Mouse (Mus musculus) hindbrain, embryonic 14.5 days (tissue): ENCODE measurements around the gene Vmn1r46. TPM values are rescaled to one million over a fixed set of nuclear protein-coding genes. Genes with fewer than 3 reads are reported as not detected.
"Not testable (repeated sequence)": the region's sequence is repeated elsewhere in the genome, so short reads cannot be mapped to it uniquely, and the experiment has no call there.

Source experiments
- ATAC-seq: fragments of 200-750 bp; cut with Nextera tagmentation; 2 replicates; pipeline ENCODE4 v1.8.0; 2017; ENCODE audit warnings: moderate number of reproducible peaks, mild to moderate bottlenecking, moderate TSS enrichment, moderate library complexity; ENCODE audit not compliant: low FRiP score
- DNase-seq: peaks from one replicate; pipeline ENCODE4 v3.0.0-alpha.2; 2015; ENCODE audit warnings: low spot score
- H3K27ac ChIP-seq: fragments of 300-500 bp; sonication (generic); 2 replicates; pipeline ENCODE4 v1.5.1; 2014; ENCODE audit warnings: mild to moderate bottlenecking, moderate library complexity
- H3K27me3 ChIP-seq: fragments of 300-500 bp; sonication (generic); 2 replicates; pipeline ENCODE4 v1.6.1; 2014; ENCODE audit warnings: mild to moderate bottlenecking, low read length, mixed read lengths; ENCODE audit not compliant: control insufficient read depth, insufficient read depth
- H3K36me3 ChIP-seq: fragments of 300-500 bp; sonication (generic); replicated peaks from 2 replicates; pipeline ENCODE4 v1.6.1; 2014; ENCODE audit not compliant: control insufficient read depth, insufficient read depth
- H3K4me1 ChIP-seq: fragments of 300-500 bp; sonication (generic); replicated peaks from 2 replicates; pipeline ENCODE4 v1.6.1; 2014; ENCODE audit warnings: antibody characterized with exemption, low read length, mixed read lengths; ENCODE audit not compliant: control insufficient read depth, insufficient read depth
- H3K4me2 ChIP-seq: fragments of 300-500 bp; sonication (generic); replicated peaks from 2 replicates; pipeline ENCODE4 v1.6.1; 2014; ENCODE audit warnings: mild to moderate bottlenecking, moderate library complexity
- H3K4me3 ChIP-seq: fragments of 300-500 bp; sonication (generic); replicated peaks from 2 replicates; pipeline ENCODE4 v1.5.1; 2014; ENCODE audit warnings: mild to moderate bottlenecking, low read length
- H3K9ac ChIP-seq: fragments of 300-500 bp; sonication (generic); 2 replicates; pipeline ENCODE4 v1.6.1; 2014
- H3K9me3 ChIP-seq: fragments of 300-500 bp; sonication (generic); 2 replicates; pipeline ENCODE4 v1.6.1; 2016; ENCODE audit warnings: low read length; ENCODE audit not compliant: control insufficient read depth
- WGBS: fragments of 180-500 bp; shearing (Covaris S2); extraction: QIAGEN DNeasy Blood & Tissue Kit; methylation state at CpG from one replicate; pipeline ENCODE4 v1.1.7; 2014; 5-methylcytosine and 5-hydroxymethylcytosine counted together
- polyA plus RNA-seq: library from polyadenylated mRNA; unstranded; fragments of >200 nt; fragmentation: Nextera tagmentation; extraction: Ambion mirVana; gene quantifications from 2 replicates; pipeline ENCODE4 v1.2.1, GENCODE M21; 2014

Gene Vmn1r46
- not detected in 2 replicates for polyA plus RNA-seq

- ATAC-seq (no peak), DNase-seq (no peak)
- 74% methylated on average over 2 of the region's 2 CpGs for WGBS
- H3K4me3 ChIP-seq, result no peak within 1 kb of the TSS
- H3K4me2 ChIP-seq, result no peak within 1 kb of the TSS
- H3K36me3 ChIP-seq, result no peaks in the 10 kb centered on the region
- H3K27me3 ChIP-seq, result no peaks in the 10 kb centered on the region
- no peak within 1 kb of the TSS for H3K27ac ChIP-seq
- H3K9me3 ChIP-seq, result 0 out of 2 replicates have a peak, but pooled peaks cover 15% of the 10 kb centered on the region
- no peak within 1 kb of the TSS for H3K9ac ChIP-seq
- H3K4me1 ChIP-seq, result no peaks in the 10 kb centered on the region
These were observed at the start of gene Vmn1r46 for GRCm38 (mm10) chr6:89969013-89969412. Gene Vmn1r46 (plus strand): TSS chr6:89969313.

DNA sequence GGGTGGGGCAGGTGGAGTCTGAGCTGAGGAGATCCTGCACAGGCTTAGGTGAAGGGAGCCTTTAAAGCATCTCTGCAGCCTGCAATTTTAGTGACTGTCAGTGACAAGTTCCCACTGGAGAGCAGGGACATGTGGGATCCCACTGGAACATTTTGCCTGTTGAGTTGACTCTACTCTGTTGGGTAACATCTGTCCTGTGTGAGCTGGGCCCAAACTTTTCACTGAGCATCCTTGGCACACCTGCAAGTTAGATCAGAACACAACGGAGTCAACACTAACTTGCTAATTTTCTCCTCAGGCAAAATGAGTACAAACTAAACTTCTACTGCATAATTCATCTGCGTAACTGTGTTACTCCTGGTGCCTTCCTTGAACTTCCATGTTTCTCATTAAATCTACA lies 28.6 kb upstream of the Vmn1r46 start, which contains the start of gene Vmn1r45:
Gene Vmn1r45 (minus strand): TSS at position 101 of the 400 bp plus-strand sequence.
- not testable (repeated sequence) for H3K27me3 ChIP-seq, H3K4me1 ChIP-seq, H3K27ac ChIP-seq, H3K36me3 ChIP-seq, H3K4me3 ChIP-seq, DNase-seq, H3K9me3 ChIP-seq, H3K9ac ChIP-seq, H3K4me2 ChIP-seq, ATAC-seq
- 86% methylated on average over 2 of the region's 2 CpGs for WGBS

- H3K4me2 ChIP-seq, result no peak overlapping the region
- no peak overlapping the region for H3K4me3 ChIP-seq
- no peaks in the 10 kb centered on the region for H3K27me3 ChIP-seq
- DNase-seq (no peak), ATAC-seq (no peak)
- H3K9ac ChIP-seq, result no peak overlapping the region
- no peaks in the 10 kb centered on the region for H3K4me1 ChIP-seq
- H3K36me3 ChIP-seq, result no peaks in the 10 kb centered on the region
- WGBS, result 77% methylated on average over 2 of the region's 2 CpGs
- H3K27ac ChIP-seq, result no peak overlapping the region
- no peaks in the 10 kb centered on the region for H3K9me3 ChIP-seq
These were observed 28.2 kb upstream of the Vmn1r46 start for GRCm38 (mm10) chr6:89940926-89941325.

DNA sequence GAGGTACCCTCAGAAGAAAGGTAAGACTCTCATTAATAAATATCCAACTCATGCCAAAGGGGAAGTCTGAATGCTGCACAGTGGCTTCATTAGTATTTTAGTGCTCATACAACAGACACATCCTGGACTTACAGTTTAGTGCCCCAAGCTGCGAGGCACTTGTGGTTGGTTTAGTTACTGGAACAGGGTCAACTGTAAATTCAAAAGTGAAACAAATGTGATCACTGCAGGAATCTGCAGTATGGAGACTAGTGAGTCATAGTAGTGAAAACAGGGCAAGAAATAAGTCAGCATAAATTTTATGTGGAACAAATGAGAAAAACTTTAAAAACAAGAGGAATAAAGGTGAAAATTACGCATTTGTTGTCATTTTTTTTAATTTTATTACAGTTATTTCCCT lies 15.6 kb upstream of the Vmn1r46 start:
- no peak for DNase-seq
- Histone ChIP-seq H3K9me3 (0 out of 2 replicates have a peak, but pooled peaks cover 4% of the 10 kb centered on the region), H3K36me3 (no peaks in the 10 kb centered on the region), H3K27ac (no peak overlapping the region), H3K4me3 (no peak overlapping the region), H3K9ac (no peak overlapping the region), H3K4me2 (no peak overlapping the region), H3K4me1 (no peaks in the 10 kb centered on the region), H3K27me3 (no peaks in the 10 kb centered on the region)
- 80% methylated on average over 2 of the region's 2 CpGs for WGBS
- ATAC-seq, result no peak

GRCm38 (mm10) chr6:89966341-89966740 lies 2.8 kb upstream of the Vmn1r46 start:
- ATAC-seq (no peak), DNase-seq (no peak)
- H3K27me3 ChIP-seq, result no peaks in the 10 kb centered on the region
- H3K9me3 ChIP-seq, result 0 out of 2 replicates have a peak, but pooled peaks cover 15% of the 10 kb centered on the region
- no peaks in the 10 kb centered on the region for H3K4me1 ChIP-seq
- H3K27ac ChIP-seq, result no peak overlapping the region
- H3K4me3 ChIP-seq, result no peak overlapping the region
- no peaks in the 10 kb centered on the region for H3K36me3 ChIP-seq
- no peak overlapping the region for H3K4me2 ChIP-seq
- no peak overlapping the region for H3K9ac ChIP-seq

DNA sequence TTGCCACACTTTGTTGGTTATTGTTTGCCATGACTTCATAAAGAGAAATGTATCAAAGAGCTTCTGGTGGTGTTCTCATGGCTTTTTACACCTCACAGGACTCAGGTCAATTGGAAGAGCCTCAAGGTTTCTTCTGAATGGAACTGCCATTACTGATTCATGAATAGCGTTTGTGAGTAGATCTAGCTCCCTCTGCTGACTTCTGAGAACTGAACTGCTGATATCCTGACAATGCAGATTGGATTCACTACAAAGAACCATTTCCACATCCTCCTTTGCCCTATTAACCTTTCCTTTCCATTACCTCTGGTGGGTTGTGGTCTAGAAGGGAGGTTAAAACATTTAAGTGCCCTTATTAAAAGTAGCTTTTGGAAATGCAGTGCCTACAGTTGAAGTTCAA lies 16.9 kb downstream of the Vmn1r46 start:
- Histone ChIP-seq H3K27me3 (no peaks in the 10 kb centered on the region), H3K4me3 (no peak overlapping the region), H3K4me1 (no peaks in the 10 kb centered on the region), H3K4me2 (no peak overlapping the region), H3K9me3 (no peaks in the 10 kb centered on the region), H3K36me3 (no peaks in the 10 kb centered on the region), H3K27ac (no peak overlapping the region), H3K9ac (no peak overlapping the region)
- WGBS, result 13% methylated on average over 1 of the region's 1 CpGs
- DNase-seq (no peak), ATAC-seq (no peak)

DNA sequence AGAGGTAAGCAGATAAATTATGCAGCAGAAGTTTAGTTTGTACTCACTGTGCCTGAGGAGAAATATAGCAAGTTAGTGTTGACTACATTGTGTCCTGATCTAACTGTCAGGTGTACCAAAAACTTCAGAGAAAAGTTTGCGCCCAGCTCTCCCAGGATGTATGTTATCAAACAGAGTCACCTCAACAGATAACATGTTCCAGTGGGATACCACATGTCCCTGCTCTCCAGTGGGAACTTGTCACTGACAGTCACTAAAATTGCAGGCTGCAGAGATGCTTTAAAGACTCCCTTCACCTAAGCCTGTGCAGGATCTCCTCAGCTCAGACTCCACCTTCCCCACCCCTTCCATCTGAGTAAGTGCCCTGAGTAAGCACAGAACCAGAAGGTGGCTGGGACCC lies 46.7 kb downstream of the Vmn1r46 start, which contains the start of gene Vmn1r47:
Gene Vmn1r47 (plus strand): TSS at position 301 of the 400 bp plus-strand sequence.
- WGBS, result 88% methylated on average over 1 of the region's 1 CpGs
- not testable (repeated sequence) for H3K27ac ChIP-seq, H3K4me3 ChIP-seq, DNase-seq, H3K4me2 ChIP-seq, ATAC-seq, H3K4me1 ChIP-seq, H3K9me3 ChIP-seq, H3K36me3 ChIP-seq, H3K9ac ChIP-seq, H3K27me3 ChIP-seq

Other genes with a start within 250 kb of the Vmn1r46 start
- gene Vmn1r41, start 228.5 kb upstream of the Vmn1r46 start, polyA plus RNA-seq, result not detected in 2 replicates
- not detected in 2 replicates for gene Vmn1r42, start 92.9 kb upstream of the Vmn1r46 start, polyA plus RNA-seq
- not detected in 2 replicates for gene Vmn1r43, start 92.9 kb upstream of the Vmn1r46 start, polyA plus RNA-seq
- gene Vmn1r44, start 85.7 kb upstream of the Vmn1r46 start, polyA plus RNA-seq, result not detected in 2 replicates
- gene Vmn1r45, start 28.7 kb upstream of the Vmn1r46 start, polyA plus RNA-seq, result not detected in 2 replicates
- not detected in 2 replicates for gene Vmn1r47, start 46.8 kb downstream of the Vmn1r46 start, polyA plus RNA-seq
- not detected in 2 replicates for gene Vmn1r48, start 67.5 kb downstream of the Vmn1r46 start, polyA plus RNA-seq
- gene Vmn1r49, start 109.2 kb downstream of the Vmn1r46 start, polyA plus RNA-seq, result not detected in 2 replicates
- gene Vmn1r50, start 132.1 kb downstream of the Vmn1r46 start, polyA plus RNA-seq, result not detected in 2 replicates
- gene Vmn1r51, start 153.3 kb downstream of the Vmn1r46 start, polyA plus RNA-seq, result 0.08 TPM in 2 replicates
- not detected in 2 replicates for gene Vmn1r52, start 205.5 kb downstream of the Vmn1r46 start, polyA plus RNA-seq
- not detected in 2 replicates for gene V1ra8, start 233.5 kb downstream of the Vmn1r46 start, polyA plus RNA-seq